Mouse (Mus musculus): ENCODE results near the gene Apc2.
"Not testable (repeated sequence)": the region's sequence is repeated elsewhere in the genome, so short reads cannot be mapped to it uniquely, and the experiment has no call there.

Gene Apc2
- long read RNA-seq, experiment 1 = 0 reads
- long read RNA-seq, experiment 2 = 0 reads

DNA sequence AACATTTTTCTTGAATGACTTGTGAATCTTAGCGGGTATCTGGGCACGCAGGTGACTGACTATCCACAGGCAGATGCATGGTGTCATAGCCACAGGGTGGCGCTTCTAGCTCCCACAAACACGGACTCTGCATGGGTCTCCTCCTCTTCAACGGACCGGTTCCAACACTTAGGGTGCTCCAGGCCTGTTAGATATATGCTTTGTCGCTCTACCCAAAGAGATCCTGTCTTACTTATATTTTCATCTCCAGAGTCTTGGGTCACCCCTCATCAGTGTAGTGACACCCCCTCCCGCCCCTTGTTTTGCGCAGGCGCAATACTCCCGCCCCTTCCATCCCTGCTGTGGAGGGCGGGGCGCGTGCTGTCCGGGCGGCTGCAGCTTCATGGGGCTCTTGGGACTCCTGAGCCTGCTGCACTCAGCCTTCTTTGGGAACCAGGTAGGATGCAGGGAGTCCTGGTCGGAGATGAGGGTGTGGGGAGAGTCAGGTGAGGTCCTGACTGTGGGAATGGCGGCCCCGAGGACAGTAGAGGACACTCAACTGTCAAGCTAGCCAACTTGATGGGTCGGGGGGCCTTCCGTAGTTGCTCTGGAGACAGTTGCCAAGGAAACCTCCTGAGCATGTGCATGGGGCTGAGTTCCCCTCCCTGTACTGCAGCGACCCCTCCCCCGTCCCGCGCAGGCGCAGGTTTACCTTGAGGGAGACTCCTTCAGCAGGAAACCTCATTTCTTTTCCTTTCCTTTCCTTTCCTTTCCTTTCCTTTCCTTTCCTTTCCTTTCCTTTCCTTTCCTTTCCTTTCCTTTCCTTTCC is at the start of gene Apc2:
Gene Apc2, plus strand, starts transcription at position 360 of the 808 bp plus-strand sequence.
- intact Hi-C loops (cut with DNase I) = loop anchor here (2.0 kb wide), 1 partner anchor 53 kb away; the partner anchor contains the start of gene Adamtsl5

- intact Hi-C loops (cut with DNase I) = no loop called here
Measured at GRCm38 (mm10) chr10:80247849-80248248, 47.9 kb upstream of the Apc2 start.

- intact Hi-C loops (cut with DNase I) = not testable (repeated sequence)
Measured at GRCm38 (mm10) chr10:80248437-80248836, 47.3 kb upstream of the Apc2 start.

DNA sequence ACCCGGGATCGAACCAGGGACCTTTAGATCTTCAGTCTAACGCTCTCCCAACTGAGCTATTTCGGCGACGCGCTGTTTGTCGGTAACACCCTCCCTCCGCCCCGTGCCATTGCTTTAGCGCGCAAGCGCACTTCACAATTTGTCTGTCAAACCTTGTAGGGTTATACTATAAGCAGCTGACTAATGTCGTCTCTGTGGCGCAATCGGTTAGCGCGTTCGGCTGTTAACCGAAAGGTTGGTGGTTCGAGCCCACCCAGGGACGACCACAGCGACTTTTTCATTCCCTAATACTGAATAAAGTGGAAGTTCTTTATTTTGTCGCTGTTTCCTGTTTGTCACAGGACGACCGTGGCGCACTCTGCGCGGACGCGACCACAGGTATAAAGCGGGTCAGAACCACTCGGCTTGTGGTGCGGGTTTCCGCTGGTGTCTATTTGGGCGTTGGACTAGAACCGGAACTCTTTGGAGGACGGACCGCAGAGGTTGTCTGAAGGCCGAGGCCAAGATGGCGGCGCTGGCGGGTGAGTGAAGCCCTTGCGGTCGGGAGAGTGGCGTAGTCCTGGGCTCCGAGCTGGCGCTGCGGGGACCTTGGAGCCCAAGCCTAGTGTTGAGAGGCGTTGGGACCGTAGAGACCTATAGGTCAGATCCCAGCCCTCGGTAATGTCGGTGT is 46.7 kb upstream of the Apc2 start, which contains the start of gene Ndufs7:
Gene Ndufs7, plus strand, starts transcription at position 151 of the 670 bp plus-strand sequence.
- intact Hi-C loops (cut with DNase I) = no loop called here

DNA sequence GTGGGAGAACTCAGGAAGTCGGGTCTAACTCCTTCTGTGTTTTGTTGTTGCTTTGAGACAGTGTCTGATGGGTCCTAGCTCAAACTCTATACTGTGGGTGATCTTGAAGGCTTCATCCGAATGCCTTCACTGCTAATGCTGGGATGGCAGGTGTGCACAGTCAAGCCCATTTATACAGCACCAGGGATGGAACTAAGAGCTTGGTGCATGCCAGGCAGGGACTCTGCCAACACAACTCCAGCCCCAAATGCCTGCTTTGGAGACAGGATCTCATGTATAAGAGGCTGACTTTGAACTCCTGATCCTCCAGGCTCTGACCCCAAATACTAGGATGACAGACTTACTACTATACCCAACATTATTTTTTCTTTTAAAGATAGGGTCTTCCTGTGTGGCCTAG is 45.7 kb upstream of the Apc2 start:
- intact Hi-C loops (cut with DNase I) = no loop called here

DNA sequence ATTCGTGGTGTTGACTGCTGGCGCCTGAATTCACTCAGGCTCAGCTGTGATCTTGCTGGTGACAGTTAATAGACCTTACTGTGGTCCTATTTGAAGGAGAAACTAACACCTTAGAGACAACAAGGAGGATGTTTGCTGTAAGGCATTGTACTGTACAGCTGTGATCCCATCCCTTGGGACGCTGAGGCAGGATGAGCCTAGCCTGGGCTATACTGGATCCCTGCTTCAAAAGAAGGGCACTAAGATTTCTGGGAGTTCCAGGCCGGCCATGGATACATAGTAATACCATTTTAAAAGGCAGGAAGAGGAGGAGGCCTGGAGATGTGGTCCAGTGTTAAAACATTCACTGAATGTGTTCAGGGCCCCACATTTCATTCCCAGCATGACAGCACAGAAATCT is 45.2 kb upstream of the Apc2 start:
- intact Hi-C loops (cut with DNase I) = no loop called here

GRCm38 (mm10) chr10:80252011-80252410 is 43.8 kb upstream of the Apc2 start:
- intact Hi-C loops (cut with DNase I) = no loop called here

DNA sequence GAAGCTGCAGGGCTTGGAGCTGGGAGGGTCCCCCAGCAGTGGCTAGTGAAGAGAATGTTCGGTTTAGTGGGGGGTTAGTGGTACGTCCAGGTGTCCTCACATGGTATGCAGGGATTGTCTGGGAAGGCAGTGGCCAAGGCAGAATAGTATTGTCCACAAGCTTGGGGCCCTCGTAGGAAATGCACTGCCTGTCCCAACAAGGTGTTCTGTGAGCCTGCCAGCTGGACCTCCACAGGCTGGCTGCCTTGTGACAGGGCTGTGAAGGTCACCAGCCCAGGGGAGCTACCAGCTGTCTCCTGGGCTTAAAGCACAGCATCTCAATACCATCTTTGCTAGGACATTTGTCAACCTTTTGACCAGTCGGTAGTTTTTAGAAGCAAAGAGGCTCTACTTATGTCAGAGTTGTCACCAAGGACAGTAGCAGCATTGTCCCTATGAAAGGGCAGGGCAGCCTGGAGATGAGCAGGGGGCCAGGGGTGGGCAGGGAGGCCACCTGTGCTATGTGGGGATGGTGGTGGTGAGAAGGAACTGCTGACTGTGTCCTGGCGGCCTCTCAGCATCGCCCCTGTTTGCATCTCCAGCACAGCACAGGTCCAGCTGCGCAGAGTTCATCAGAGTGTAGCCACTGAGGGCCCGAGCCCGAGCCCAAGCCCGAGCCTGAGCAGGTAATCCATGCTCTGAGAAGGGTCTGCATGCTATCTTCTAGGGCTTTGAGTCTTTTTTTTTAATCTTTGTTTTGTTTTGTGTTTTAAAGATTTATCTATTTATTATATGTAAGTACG is 43.1 kb upstream of the Apc2 start:
- intact Hi-C loops (cut with DNase I) = no loop called here

- intact Hi-C loops (cut with DNase I) = no loop called here
Measured at GRCm38 (mm10) chr10:80253551-80253950, 42.2 kb upstream of the Apc2 start.

DNA sequence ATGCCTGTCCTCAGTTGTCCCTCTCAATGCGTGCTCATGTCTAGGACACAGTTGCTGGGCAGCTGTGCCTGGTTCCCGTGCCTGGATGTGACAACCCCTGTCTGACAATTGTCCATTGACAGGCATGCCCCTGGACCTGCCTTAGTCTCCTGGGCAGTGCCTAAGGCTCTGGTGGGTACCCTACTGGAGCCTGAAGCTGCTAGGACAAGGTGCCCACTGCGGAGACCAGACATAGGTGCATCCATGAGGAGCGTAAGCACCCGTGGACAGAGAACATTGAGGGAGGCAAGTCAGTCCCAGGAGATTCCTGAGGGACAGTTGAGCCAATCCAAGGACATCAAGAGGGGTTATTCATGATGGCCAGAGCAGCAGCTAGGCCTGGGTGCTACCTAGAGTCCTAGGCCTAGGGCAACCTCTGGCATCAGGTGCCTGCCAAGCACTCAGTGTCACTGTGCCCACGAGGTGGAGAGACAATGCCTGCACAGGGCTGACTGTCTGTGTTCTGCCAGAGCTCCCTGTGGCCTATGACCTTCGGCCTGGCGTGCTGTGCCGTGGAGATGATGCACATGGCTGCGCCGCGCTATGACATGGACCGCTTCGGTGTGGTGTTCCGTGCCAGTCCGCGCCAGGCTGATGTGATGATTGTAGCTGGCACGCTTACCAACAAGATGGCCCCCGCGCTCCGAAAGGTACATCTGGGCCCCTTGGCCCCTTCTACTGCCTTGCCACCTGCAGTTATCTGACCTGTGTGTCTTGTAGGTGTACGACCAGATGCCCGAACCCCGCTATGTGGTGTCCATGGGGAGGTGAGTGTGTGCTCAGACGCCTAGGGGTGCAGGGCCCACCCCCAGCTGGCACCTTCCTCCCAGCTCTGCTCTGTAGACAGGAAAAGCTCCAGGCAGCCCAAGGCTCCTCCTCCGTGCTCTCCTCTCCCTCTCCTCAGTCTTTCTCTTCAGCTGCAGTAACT is 41.2 kb upstream of the Apc2 start:
- intact Hi-C loops (cut with DNase I) = no loop called here

GRCm38 (mm10) chr10:80255881-80256535 is 39.8 kb upstream of the Apc2 start:
- intact Hi-C loops (cut with DNase I) = no loop called here

- intact Hi-C loops (cut with DNase I) = no loop called here
Measured at GRCm38 (mm10) chr10:80257936-80258335, 37.8 kb upstream of the Apc2 start.

- intact Hi-C loops (cut with DNase I) = no loop called here
Measured at GRCm38 (mm10) chr10:80258752-80259462, 36.9 kb upstream of the Apc2 start.

- intact Hi-C loops (cut with DNase I) = no loop called here
Measured at GRCm38 (mm10) chr10:80259463-80259805, 36.3 kb upstream of the Apc2 start.

- intact Hi-C loops (cut with DNase I) = no loop called here
Measured at GRCm38 (mm10) chr10:80259861-80260641, 35.7 kb upstream of the Apc2 start.

DNA sequence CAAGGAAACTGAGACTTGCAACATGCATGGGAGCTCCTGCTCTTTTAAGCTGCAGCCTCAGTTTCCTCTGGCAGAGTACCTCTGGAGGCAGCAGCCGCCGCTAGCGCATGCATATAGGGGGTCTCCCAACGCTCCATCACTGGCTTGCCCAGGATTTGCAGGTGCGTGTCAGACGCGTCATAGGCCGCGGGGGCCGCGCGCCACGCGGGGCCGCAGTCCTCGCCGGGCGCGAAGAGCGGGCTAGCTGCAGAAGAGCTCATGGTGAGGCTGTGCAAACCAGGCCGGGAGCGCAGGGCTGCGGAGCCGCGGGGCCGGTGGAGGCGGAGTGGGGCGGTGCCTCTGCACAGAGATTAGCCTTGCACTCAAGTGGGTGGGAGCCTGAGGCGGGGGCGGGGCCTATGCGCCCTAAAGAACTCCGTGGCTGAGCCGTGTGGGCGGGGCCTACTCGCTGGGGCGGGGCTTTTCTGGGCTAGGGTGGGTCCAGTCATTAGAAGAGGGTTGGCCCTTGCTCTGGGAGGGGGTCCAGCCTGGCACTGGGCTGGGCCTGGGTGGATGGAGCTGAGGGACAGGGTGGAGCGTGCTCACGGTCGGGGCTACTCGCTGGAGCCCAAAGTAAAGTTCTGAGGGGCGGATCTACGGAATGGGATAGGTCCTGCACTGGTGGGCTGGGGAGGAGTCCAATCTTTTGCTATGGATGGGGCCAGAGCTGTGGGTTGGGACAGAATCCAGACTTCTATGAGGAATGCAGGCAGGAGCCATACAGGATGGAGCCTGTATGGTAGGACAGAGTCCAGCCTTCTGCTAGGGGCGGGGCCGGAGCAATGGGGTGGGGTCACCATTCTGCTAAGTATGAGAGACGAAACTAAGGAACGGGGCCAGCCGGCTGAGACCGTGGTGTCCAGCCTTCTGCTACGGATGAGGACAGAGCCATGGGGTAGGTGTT is 34.9 kb upstream of the Apc2 start, which contains the start of the genes Gamt and Dazap1:
Gene Gamt, minus strand, starts transcription at position 371 of the 943 bp plus-strand sequence.
Gene Dazap1, plus strand, starts transcription at position 845 of the 943 bp plus-strand sequence.
- intact Hi-C loops (cut with DNase I) = no loop called here

DNA sequence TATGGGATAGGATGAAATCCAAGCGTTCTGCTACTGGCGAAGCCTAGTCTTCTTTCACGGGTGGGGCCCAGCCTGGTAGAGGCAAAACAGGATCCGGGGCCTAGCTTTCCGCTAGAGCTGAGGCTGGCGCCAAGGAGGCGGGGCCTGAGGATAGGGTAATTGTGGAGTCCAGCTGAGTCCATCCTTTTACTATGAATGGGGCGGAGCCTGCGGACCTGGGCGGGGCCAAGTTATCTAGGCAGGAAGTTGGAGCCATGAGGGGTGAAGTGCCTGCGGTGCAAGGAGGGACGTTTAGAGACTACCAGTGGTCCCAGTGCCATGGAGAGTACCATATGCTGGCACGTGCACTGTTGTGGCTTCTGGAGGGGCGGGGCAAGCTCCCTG is 34.2 kb upstream of the Apc2 start:
- intact Hi-C loops (cut with DNase I) = no loop called here
